Mouse (Mus musculus): ENCODE data around the gene Mrtfb.

Gene Mrtfb

DNA sequence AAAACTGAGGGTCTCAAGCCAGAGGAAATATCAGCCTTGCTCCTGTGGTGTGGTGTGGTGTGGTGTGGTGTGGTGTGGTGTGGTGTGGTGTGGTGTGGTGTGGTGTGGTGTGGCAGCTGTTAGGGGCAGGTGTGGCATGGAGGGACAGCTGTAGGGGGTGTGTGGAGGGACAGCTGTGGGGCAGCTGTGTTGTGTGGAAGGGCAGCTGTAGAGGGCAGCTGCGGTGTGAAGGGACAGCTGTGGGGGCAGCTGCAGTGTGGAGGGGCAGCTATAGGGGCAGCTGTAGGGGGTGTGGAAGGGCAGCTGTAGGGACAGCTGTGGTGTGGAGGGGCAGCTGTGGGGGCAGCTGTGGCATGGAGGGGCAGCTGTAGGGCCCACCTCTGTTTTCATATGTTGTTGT lies 172.5 kb downstream of the Mrtfb start:
- in situ Hi-C loops (cut with MboI; ENCODE audit: unreplicated experiment in 2 of 2) = loop anchor here (25.0 kb wide), 2 partner anchors 308 to 758 kb away; partner anchors contain the start of gene Pla2g10 (in 2 of the 2)

DNA sequence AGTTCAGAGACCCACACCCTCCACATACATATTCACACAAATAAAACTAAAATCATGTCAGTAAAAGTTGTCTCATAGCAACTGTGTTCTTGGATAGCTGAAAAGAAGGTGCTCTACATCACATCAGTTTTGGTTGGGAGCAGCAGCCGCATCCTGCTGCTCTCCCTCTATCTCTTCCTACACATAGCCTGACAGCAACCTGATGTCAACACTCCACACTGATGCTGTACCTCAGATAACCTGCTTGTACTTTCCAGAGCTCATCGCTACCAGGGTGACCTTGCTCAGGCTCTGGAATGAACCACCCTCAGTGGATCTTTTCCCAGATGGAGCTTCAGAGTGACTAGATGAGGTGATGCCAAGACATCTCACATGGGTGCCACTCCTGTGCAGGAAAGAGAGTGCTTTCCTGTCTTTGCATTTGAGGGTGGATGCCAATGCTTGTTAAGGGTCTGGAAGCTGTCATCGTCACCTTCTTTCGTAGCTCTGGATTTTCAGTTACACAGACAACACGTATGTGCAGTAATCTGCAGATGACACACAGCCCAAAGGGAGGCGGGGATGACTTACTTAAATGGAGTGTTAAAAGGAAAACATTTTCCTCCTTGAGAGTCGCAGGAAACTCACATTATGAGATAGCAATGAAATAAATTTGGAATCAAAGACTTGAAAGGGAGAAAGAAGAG lies 173.8 kb downstream of the Mrtfb start:
- in situ Hi-C loops (cut with MboI; ENCODE audit: unreplicated experiment in 2 of 2) = loop anchor here (10.0 to 25.0 kb wide), 3 partner anchors 175 to 757 kb away; partner anchors contain the start of genes Pla2g10 (in 2 of the 2) and Mrtfb (in 1 of the 2)

DNA sequence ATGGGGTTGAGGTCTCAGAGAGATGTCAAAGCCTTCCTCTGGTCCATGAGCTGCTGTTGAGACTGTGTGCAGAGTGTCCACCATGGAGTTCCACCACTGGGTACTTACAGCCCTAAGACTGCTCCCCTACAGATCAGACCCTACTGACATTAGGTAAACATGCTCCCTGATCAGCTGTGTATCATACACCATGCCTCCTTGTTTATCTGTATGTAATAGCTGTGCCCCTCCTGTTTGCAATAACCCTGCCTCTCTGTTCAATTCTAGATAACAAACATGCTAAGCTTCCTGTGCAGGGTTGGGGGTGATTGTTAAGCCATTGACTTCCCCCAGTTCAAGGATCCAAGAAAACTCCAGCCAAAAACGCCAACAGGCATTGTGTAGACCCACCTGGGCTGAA lies 174.7 kb downstream of the Mrtfb start:
- in situ Hi-C loops (cut with MboI; ENCODE audit: unreplicated experiment in 2 of 2) = loop anchor here (10.0 to 25.0 kb wide), 3 partner anchors 176 to 756 kb away; partner anchors contain the start of genes Pla2g10 (in 2 of the 2) and Mrtfb (in 1 of the 2)

DNA sequence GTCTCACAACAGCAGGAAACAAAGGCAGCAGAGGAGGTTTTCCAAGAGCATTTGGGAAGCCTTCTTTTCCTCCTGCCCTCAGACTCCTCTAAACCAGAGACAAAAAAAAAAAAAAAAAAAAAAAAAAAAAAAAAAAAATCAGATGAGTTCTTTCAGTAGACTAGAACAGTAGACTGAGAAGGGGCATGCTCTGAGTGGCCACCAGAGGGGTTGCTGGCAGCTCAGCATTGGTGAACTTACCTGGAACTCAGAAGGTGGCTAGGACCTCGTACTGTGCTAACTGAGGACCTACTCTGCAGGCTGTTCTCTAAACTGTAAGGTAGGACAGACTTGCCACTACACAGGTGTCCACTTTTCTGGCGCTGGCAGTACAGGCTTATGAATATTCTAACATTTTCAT lies 179.3 kb downstream of the Mrtfb start:
- in situ Hi-C loops (cut with MboI; ENCODE audit: unreplicated experiment in 2 of 2) = loop anchor here (10.0 to 25.0 kb wide), 3 partner anchors 181 to 752 kb away; partner anchors contain the start of genes Pla2g10 (in 2 of the 2) and Mrtfb (in 1 of the 2)

DNA sequence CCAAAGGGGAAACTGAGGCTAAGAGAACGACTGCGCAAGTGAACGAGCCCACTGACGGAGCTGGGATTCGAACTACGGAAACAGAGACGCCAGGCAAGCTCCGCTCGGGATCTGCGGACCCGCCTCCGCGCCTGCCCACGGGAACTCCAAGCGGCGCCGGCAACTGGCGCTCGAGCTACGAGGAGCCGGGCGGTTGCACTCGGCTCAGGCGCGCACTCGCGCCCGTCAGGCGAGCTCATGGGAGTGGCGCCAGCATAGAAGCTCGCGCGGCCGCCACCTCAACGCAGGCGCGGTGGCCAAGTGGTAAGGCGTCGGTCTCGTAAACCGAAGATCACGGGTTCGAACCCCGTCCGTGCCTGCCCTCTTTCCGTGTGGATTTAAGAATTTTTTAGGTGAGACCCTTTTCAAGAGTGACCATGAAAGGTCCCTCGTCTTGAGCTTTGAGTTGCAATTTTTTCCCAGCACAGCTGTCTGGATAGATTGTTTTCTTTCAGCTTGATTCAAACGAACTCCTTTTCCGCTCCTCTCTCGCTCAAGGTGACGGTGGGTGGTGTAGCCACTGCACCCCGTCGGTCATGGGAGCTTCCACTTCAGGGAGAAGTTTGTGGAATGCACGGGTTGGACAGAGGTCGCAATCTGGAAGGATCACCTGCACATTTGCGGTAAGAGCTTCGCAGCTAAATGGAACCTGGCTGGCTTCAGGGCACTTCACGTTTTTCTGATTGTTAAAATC lies 180.9 kb downstream of the Mrtfb start:
- in situ Hi-C loops (cut with MboI; ENCODE audit: unreplicated experiment in 2 of 2) = loop anchor here (10.0 to 25.0 kb wide), 3 partner anchors 182 to 750 kb away; partner anchors contain the start of genes Pla2g10 (in 2 of the 2) and Mrtfb (in 1 of the 2)

DNA sequence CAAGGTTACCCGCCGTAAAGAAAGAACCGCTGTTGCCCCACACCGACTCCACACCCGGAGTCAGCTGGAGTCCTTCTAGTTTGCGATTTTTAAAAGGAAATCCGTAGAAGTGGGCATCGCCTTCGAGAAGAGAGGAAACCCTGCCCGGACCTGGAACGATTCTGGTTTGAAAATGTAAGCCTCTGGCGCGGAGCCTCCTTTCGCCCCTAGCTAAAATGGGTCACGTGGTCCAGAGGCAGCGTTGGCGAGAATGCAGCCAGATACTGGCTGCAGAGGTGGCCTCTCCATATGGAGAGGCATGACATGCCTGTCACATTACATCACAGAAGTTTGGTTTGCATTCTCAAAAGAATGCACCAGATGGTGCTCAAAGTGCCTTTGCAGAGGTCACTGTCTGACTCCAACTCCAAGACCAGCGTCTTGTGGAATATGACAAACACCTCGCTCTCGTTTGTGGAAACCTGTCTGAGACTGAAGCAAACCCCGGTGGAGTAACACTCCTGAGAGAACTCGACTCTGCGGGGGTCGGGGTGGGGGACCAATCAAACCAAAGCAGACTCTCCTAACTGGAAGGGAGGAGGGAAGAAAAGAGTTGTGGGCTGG lies 181.6 kb downstream of the Mrtfb start:
- in situ Hi-C loops (cut with MboI; ENCODE audit: unreplicated experiment in 2 of 2) = loop anchor here (10.0 to 25.0 kb wide), 3 partner anchors 183 to 749 kb away; partner anchors contain the start of genes Pla2g10 (in 2 of the 2) and Mrtfb (in 1 of the 2)

DNA sequence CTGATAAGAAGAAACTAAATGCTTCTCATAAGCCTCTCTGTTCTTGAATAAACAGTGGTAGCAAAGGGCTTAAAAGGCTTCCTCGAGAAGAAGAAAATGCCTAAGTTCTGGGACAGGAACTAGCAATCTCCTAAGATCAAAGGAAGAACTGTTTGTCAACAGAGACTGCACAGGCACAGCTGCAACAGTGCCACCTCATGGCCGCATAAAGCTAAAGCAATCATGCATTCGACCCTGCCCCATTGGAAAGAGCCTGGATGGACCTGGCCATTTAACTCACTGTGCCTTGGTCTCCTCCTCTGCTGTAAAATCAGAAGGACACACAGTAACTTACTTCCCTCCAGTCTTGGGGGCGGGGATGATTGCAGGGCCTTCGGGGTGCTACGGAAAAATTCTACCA lies 184.2 kb downstream of the Mrtfb start:
- in situ Hi-C loops (cut with MboI; ENCODE audit: unreplicated experiment in 2 of 2) = loop anchor here (10.0 to 25.0 kb wide), 4 partner anchors 276 to 747 kb away; partner anchors contain the start of gene Pla2g10 (in 2 of the 2)

DNA sequence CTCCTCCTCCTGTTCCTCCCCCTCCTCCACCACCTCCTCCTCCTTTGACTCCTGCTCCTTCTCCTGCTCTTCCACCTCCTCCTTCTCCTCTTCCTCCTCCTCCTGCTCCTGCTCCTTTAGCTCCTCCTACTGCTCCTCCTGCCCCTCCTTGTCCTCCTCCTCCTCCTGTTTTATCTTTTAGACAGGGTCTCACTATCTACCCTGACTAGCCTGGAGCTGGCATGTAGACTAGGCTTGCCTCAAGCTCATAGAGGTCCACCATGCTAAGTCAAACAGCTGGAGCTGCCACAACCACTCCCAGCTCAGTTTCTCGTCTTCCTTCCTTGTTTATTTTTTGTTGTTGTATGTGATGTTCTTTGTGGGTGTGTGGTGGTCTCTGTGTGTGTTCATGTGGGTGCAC lies 187.5 kb downstream of the Mrtfb start:
- in situ Hi-C loops (cut with MboI; ENCODE audit: unreplicated experiment in 2 of 2) = loop anchor here (10.0 to 25.0 kb wide), 4 partner anchors 279 to 744 kb away; partner anchors contain the start of gene Pla2g10 (in 2 of the 2)

DNA sequence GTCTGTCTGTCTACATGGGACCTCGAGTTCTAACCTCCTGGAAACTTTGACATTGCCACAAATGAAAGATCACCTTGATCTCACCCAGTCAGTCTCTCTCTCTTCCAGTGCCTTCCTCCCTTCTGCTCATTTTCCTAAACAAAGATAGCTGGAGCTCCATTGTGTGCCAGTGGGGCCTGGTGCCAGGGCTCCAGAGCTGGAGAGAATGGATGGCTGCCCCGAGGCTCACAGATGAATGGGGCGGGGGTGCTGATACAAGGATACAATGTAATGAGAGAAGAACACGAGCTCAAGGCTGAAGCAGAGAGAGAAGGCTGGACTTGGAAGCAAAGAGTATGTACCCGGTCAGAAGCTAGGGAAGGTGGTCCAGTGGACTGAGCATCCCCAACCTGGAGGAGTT lies 189.2 kb downstream of the Mrtfb start:
- in situ Hi-C loops (cut with MboI; ENCODE audit: unreplicated experiment in 2 of 2) = loop anchor here (5.0 to 25.0 kb wide), 5 partner anchors 281 to 742 kb away; partner anchors contain the start of gene Pla2g10 (in 2 of the 2)

DNA sequence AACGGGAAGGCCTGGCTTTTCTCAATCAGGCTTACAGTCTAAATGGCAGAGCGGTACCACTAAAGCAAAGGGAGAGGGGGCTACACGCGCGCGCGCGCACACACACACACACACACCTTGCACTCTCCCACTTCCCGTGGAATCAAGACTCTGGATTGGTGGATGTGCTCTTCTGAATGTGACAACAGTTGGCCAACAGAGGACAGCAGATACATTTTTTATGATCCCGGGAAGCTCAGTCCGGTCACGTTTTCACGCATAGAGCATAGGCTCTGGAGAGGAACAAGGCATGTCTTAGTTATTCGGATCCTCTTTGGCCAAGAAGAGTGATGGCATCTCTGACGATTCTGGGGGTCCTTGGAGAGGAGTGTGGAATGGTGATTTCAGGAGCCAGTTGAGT lies 190.2 kb downstream of the Mrtfb start:
- in situ Hi-C loops (cut with MboI; ENCODE audit: unreplicated experiment in 2 of 2) = loop anchor here (5.0 to 25.0 kb wide), 5 partner anchors 282 to 741 kb away; partner anchors contain the start of gene Pla2g10 (in 2 of the 2)

DNA sequence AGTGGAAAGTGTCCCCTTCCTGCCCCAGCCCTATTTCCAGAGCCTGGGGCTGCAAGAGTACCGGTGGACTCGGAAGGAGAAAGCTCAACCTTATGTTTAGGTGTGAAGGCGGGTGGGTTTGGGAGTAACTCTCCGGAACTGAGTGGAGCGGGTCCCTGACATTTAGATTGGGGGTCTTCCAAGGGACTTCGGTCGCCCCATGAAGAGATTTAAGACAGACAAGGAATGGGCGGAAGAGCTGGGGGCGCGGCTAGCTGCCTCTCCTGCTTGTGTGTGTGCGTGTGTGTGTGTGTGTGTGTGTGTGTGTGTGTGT lies 190.6 kb downstream of the Mrtfb start:
- in situ Hi-C loops (cut with MboI; ENCODE audit: unreplicated experiment in 2 of 2) = loop anchor here (5.0 to 25.0 kb wide), 5 partner anchors 282 to 740 kb away; partner anchors contain the start of gene Pla2g10 (in 2 of the 2)

DNA sequence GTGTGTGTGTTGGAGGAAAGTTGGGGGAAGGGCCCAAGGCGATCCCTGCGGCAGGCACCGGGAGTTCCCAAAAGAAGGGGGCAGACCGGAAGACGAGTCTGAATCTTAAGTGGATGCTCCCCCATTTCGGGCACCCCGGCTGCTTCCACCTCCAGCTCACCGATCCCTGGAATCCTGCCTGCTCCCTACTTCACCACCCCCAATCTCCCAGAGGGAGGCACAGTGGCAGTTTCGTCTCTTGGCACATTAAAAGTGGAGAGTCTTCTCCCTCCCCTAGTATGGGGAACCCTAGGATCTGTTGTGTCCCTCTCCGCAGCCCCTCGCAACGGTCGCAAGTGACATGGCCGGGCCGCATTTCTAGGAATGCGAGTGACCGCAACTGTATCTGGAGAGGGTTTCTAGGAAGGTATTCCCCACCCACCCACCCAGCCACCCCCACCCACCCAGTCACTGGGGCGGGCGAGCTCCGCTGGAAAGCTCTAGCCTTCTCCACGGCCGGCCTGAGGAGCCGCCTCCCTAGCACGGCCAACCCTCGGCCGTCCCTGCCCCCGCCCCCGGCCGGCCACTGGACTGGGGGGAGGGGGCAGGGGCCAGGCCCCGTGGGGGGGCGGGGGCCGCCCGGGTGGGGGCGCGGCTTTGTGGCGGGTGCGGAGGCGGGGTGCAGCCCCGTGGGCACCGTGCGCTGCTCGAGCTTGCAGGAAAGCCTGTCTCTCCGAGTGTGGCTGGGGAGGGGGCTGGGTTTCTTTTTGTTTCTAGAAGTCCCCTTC lies 191.2 kb downstream of the Mrtfb start:
- in situ Hi-C loops (cut with MboI; ENCODE audit: unreplicated experiment in 2 of 2) = loop anchor here (5.0 to 25.0 kb wide), 5 partner anchors 283 to 740 kb away; partner anchors contain the start of gene Pla2g10 (in 2 of the 2)

DNA sequence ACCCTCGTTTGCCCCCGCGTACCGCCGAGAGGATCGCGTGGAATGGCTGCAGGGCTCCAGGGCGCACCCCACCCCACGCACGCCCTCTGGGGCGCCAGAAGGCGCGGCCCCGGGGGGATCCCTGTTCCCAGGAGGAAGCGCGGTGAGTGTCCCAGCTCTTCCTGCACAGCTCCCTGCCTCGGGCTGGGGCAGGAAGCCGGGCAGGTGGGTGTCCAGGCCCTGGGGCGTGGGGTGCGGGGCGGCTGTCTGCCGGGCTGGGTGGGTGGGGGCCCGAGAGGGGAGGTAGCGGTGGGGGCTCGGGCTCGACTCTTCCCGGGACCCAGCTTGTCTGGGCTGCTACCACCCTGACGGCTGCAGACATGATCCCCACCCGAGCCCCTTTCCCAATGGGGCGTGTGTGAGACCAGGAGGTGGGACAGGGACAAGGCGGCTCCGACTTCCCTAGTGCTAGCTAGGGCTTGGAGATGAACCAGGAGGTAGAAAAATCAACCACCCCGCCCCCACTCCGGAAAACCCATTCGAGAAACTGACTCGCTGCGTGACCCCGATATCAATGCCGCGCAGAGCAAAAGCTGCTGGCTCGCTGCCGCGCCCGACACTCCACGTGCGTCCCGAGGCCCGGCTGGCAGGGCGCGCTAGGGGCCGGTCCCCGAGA lies 191.9 kb downstream of the Mrtfb start:
- in situ Hi-C loops (cut with MboI; ENCODE audit: unreplicated experiment in 2 of 2) = loop anchor here (5.0 to 25.0 kb wide), 5 partner anchors 283 to 739 kb away; partner anchors contain the start of gene Pla2g10 (in 2 of the 2)

DNA sequence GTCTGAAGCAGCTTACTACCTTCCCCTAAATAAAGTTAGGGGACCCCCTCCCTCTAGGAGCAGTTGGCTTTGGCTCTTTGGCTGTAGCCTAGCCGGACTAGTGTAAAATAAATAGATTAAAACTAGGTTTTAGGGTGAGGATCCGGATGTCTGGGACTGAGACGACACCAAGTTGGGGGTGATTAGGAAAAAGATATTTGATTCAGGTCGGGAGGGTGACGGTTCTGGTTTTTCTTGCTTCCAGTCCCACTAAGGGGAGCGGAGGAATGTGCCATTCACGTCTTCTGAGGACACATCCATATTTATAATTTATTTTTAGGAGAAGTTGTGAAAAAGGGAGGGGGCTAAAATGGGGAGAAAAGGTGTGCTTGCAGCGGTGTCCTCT lies 192.4 kb downstream of the Mrtfb start:
- in situ Hi-C loops (cut with MboI; ENCODE audit: unreplicated experiment in 2 of 2) = loop anchor here (5.0 to 25.0 kb wide), 5 partner anchors 284 to 739 kb away; partner anchors contain the start of gene Pla2g10 (in 2 of the 2)

DNA sequence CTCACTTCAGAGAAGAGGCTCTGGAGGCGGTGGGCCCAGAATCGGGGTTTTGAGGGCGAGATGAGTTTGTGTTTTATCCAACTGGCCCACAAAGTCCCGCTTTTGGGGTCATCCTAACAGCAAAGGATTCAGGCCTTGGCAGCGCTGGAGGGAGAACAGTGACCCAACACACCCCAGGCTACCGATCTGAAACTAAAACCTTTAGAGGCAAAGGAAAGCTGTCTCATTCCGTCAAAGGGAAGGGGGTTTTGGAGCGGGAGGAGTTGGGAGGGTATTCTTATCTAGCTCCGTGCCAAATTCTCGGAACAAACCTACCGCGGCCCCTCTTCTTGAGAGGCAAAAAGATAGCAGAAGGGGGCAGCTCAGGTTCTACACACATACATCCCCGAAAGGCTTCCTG lies 193.2 kb downstream of the Mrtfb start:
- in situ Hi-C loops (cut with MboI; ENCODE audit: unreplicated experiment in 2 of 2) = loop anchor here (5.0 to 25.0 kb wide), 5 partner anchors 285 to 738 kb away; partner anchors contain the start of gene Pla2g10 (in 2 of the 2)

DNA sequence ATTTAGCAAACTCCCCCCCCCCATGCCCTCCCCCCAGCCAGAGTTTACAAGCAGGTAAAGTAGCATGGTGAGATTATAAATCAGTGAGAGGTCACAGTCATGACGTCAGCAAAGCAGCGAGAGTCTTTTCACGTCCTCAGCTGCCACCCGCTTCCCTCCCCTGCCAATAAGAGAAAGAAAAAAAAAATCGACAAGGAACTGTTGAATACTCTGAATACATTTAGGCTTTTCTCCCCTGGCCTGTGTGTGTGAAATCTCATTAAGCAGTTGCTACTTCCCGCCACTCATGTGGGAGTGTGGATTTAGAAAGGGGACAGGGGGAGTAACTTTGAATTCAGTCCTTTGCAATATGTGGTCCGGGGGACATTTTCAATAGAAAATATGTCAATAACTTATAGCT lies 194.6 kb downstream of the Mrtfb start:
- in situ Hi-C loops (cut with MboI; ENCODE audit: unreplicated experiment in 2 of 2) = no loop called here

DNA sequence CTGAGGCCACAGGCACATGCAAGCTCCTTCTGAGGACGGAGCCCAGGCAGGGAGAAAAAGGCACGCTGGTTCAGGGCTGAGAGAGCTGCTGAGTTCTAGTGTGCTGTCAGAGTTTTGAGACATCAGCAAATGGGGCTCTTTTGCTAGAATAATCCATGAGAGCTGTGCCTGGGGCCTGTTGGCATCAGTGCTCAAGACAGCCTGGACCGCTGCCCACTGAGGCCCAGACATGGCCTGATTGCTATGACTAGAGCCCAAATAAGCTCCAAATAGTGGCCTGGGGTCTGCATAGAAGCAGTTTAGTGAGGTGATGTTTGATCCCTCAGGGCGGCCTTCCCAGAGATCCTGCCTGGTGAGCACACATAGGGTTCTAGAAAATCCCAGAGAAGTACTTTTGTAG lies 195.7 kb downstream of the Mrtfb start:
- in situ Hi-C loops (cut with MboI; ENCODE audit: unreplicated experiment in 2 of 2) = no loop called here

DNA sequence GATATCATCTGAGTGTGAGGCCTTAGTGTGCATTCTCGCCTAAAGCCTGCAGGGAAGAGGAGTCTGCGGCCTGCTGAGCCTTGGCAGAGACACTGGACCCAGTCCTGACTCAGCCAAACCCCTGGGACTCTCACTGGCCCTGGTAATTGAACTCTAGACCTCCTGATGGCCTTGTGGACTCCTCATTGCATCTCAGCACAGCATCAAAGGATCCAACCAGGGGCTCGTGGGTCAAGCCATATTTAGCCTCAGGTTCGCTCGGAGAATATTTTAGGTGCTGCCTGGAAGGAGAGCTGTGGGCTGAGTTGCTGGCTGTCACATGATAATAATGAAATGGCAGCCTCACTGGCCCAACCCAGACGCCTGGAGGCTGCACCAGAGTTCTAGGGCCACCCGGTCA lies 196.4 kb downstream of the Mrtfb start:
- in situ Hi-C loops (cut with MboI; ENCODE audit: unreplicated experiment in 2 of 2) = no loop called here

DNA sequence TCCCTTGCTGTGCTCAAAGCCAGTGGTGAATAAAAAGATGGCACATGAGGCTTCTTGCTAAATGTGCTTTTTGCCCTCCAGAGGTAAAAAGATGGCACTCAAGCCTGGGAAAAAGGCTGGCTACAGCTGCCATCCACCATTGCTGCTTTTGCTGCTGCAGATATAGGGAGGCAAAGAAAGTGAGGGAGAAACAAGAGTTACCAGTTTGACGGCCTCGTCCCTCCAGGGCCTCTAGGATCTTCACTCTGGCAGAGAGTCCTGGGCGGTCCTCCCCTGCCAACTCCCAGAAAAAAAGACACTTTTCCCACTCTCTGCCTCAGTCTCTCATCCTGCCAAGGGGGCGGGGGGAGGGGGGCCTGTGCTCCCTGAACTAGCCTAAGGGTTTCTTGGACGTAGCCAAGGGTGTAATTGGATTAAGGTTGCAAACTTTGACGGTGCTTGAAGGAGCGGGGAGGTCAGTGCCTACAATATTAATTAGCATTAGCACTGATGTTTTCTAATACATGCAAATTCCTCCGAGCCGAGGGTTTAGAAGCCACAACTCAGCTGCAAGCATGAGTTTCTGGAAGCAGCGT lies 197.8 kb downstream of the Mrtfb start:
- in situ Hi-C loops (cut with MboI; ENCODE audit: unreplicated experiment in 2 of 2) = no loop called here
